Mouse (Mus musculus) megakaryocyte progenitor cell, adult 5-6 weeks (primary cell): Measurements from ENCODE around the gene Fam169b. TPM values are rescaled to one million over a fixed set of nuclear protein-coding genes. Genes with fewer than 3 reads are reported as not detected.

ENCODE experiments used
- ATAC-seq: replicated peaks from 2 replicates; pipeline ENCODE4 v1.8.0; 2016; ENCODE audit warnings: mild to moderate bottlenecking, moderate TSS enrichment, inconsistent platforms; ENCODE audit not compliant: poor library complexity
- total RNA-seq, 2 experiments: library from RNA; stranded (forward) in 1 of 2; stranded (reverse) in 1 of 2; fragments of 157-497, 149-512 nt in 1 of 2; fragments of 200-1000 nt in 1 of 2; gene quantifications; 2 replicates each; pipeline versions ENCODE4 v1.2.3 to v1.2.4; 2015 to 2017

Fam169b gene
- total RNA-seq, 2 experiments from 2014 or later, result 0.21 to 0.94 TPM

DNA sequence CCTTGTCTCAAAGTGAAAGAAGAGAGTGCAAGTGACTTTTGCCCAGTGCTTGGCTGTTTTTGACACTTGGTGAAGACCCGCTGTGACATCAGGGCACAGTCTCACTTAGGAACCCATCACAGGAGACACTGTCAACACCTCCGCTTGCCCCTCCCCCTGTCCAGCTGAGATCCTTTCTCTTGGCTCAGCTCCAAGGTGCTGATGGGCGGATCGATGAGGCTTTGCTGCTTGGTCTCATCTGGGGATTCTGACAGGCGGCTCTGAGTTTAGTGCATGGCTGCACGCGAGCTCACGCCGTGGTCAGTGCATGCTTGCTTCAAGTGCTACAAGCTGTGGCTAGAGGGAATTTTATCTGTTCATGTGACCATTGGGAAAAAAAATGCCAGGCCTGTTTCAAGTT lies 108.5 kb downstream of the Fam169b start:
- ATAC-seq, result no peak

DNA sequence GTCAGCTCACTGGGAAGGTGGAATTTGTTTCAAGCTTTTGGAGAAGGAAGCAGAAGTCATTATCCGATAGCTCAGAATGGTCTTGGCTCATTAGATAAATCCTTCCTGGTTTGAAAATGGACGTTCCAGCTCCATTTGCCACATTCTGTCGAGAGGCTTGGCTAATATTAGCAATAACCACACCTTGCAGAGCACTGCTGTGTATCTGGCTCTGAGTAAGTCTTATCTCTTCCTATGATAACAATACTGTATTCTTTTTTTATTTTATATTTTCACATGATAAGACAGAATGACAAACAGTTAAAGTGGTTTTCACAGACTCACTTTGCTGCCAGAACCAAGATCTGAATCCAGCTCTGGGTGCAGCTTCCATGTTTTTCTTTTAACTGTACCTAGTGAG lies 113.1 kb downstream of the Fam169b start:
- no peak for ATAC-seq

DNA sequence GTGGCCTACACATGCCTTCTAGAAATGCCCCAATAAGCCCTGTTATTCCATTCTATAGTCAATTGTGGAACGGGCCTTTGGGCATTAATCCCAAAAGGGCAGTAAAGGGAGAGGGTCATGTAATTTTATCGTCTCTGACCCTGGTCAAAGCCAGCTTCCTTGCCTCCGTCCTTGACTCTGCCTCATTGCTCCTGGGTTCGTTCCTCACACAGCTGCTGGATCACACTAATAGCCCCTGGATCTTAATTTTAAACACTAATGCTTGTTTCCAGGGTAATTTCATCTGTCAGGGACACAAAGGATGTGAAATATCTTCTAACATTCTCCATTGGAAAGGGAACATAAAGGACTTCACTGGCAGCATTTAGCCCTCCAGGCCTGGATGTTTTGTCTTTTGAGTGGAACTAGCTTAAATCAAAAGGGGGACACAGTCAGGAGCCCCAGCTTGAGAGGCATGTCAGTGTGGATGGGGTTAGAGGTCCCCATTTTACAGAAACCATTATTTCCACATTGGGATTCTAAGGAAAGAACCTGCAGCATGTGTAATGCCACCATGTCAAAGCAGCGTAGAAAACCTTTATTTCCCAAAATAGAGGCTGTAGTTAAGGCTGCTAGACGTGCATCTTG lies 122.2 kb downstream of the Fam169b start:
- no peak for ATAC-seq

DNA sequence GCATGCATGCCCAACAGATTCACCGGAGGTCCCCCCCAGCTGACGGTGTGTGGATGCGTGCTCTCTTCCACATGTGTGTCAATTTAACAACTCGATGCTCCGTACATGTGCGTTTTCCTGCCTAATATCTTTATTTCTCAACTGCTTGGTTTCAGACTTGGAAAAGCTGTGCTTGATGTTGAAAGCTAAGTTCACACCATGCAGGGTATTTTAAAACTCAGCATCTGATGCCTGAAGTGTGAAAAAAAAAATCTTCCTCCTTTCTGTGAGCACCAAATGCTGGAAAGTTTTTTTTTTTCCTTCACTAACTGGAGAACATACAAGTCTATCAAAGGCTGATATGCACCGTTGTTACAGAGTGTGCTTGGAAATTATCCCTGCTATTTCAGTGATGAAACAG lies 126.9 kb downstream of the Fam169b start:
- ATAC-seq, result no peak

DNA sequence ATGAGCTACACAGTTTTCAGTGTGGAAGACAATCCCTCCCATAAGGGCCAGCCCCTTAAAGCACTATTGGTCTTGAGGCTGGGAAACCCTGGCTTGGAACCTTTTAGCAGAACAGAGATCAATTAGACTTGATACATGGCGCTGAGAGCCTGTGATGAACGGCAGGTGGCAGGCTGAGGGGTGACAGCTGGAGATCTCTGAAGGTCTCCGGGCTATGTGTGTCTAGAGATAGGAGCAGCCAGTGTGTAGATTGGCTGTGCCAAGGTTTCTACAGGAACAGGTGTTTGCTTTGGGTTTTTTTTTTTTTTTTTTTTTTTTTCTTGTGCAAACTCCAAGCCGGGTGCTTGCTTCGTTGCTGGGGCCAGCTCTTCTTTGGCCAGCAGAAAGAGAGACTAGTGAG lies 135.0 kb downstream of the Fam169b start:
- no peak for ATAC-seq

Other genes starting within 250 kb of the Fam169b start
- not detected in 2 replicates for gene Pgpep1l, start 9.6 kb upstream of the Fam169b start, total RNA-seq (2015)
- not detected in 2 replicates for gene Pgpep1l, start 9.6 kb upstream of the Fam169b start, total RNA-seq (2017)